Mouse (Mus musculus): ENCODE data around the gene Gm11627.

DNA sequence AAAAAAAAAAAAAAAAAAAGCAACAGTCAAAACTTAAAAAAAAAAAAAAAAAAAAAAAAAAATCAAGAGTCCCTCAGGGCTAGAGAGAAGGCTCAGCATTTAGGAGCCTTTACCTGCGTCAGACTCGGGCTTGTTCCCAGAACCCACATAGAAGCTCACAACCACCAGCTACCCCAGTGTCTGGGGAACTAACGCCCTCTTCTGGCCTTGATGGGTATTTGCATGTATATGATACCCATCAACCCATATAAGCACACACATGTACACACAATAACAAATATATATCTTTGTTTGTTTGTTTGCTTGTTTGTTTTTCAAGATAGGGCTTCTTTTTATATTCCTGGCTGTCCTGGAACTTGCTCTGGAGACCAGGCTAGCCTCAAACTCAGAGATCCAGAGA lies 8.3 kb upstream of the Gm11627 start:
- TF ChIP-seq CTCF (IDR thresholded peaks at IDR 0.05; ENCODE audit: low read depth) = 0 out of 2 replicates have a peak, but pooled peaks have one; percentile 13
- TF ChIP-seq EP300 (IDR thresholded peaks at IDR 0.05; ENCODE audit: low read depth) = no peak

Measured in liver, postnatal 0 days (tissue).